Mouse (Mus musculus) monocyte, adult 5-6 weeks (primary cell): ENCODE data around the gene Oaz3. TPM values are rescaled to one million over a fixed set of nuclear protein-coding genes. Genes with fewer than 3 reads are reported as not detected.

Experiments used
- ATAC-seq: fragments of 153-309, 156-312 bp; replicated peaks from 2 replicates; pipeline ENCODE4 v1.8.0; 2017; ENCODE audit warnings: mild to moderate bottlenecking; ENCODE audit not compliant: low TSS enrichment, insufficient number of reproducible peaks, severe bottlenecking, poor library complexity, low FRiP score
- total RNA-seq: library from RNA; stranded (forward); fragments of 200-1000, 200-491, 200-594 nt; gene quantifications from 3 replicates; pipeline ENCODE4 v1.2.3, GENCODE M21; 2017

The Oaz3 gene
- total RNA-seq, 1 experiment from 2014 or later: not detected

DNA sequence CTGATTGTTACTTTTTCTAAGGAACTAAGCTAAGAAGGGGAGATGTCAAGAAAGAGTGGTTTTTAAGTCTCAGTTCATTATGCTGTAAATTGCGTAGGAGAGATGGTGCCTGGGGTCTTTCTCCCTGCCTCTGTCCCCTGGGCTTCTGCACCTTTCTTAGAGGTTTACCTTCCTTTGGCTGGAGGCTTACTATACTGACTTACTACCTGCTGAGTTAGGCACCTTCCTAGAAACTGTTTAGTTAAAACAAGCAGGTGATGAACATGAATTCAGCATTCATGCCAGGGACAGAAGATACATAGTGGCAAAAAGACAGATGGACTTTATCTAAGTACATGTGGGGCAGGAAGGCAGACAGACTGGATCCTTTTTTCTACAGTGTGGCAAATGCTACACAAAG lies 47.4 kb downstream of the Oaz3 start:
- no peak for ATAC-seq

GRCm38 (mm10) chr3:94393049-94393448 lies 50.7 kb downstream of the Oaz3 start:
- ATAC-seq: no peak

GRCm38 (mm10) chr3:94392128-94392527 lies 51.6 kb downstream of the Oaz3 start:
- no peak for ATAC-seq

- no peak for ATAC-seq
Measured at GRCm38 (mm10) chr3:94391001-94391400, 52.7 kb downstream of the Oaz3 start.

DNA sequence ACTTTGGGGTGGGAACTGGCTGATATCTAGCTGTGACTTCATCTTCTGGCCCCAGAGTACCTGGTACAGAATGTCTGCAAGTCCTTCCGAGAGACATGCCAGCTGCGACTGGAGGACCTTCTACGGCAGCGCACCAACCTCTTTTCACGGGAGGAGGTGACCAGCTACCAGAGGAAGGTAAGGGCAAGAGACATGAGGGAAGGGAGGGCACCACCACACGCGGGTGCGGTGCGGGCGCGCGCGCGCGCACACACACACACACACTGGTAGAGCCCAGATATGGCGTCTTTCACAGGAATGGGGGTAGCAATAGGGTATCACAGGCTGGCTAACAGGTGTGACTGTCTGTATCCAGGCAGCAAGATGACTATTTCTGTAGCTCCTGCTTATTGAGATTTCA lies 54.3 kb downstream of the Oaz3 start:
- no peak for ATAC-seq

DNA sequence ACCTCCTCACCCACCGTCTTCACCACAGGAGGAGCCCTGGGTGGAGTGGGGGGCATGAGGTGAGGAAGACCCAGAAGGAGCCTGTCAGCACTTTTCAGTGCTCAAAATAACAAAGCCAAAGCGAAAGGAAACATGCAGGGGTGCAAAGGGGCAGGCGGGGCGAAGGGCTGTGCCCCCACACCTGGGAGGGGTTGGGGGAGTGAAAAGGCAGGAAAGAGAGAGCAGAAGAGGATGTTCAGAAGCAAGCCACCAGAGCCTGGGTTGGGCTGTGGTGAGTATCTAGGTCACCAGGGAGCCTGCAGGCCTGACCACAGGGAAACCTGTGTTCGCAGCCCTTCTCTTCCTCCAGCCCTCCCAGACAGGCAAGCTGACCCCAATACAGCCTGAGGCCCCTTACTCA lies 55.7 kb downstream of the Oaz3 start:
- no peak for ATAC-seq

DNA sequence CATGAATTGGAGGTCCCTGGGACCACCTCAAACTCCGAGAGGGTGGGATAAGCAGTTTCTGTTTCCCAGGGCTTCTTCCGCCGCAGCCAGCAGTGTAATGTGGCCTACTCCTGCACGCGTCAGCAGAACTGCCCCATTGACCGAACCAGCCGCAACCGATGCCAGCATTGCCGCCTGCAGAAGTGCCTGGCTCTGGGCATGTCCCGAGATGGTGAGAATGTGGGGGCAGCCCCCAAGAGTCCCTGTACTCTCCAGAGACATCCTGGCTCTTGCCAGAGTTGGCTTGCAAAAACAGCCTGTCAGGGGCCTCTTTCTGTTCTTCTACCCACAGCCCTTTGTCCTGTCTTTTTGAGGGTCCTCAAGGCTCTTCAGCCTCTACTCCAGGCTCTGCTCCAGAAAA lies 56.3 kb downstream of the Oaz3 start:
- ATAC-seq: no peak

DNA sequence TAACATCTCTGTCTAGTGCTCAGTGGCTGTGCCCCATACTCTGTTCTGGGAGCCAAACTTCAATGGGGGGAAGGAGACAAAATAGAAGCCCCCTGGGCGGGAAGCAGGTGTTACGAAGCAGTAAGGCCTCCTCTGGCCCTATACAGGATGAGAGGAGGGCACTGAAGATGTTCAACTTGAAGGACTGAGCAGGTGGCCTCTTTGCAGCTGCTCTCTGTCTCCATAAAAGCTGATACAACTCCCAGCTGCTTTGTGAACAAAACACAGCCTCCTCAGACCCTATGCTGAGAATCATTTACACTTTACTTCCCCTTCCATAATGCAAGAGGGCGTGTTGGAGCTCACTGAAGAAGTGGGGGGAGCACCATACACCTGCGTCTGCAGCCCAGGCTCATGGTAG lies 57.0 kb downstream of the Oaz3 start:
- no peak for ATAC-seq

DNA sequence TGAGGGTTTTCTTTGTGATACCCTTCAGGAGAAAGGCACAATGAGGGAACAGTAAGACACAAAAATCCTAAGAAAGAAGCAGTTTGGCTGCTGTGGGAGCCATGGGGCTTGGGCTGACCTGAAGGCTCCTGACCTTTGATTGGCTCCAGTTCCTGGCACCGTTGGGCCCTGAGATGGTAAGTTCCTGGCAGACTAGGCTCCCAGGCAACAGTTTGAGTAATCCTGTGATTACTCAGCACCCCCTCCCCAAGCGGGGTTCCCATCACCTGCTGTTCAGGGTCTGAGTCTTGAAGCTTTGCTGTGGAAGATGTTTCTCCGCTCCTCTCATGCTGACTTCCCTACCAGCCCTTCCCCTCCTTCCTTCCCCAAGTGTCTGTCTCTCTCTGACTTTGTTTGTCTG lies 60.2 kb downstream of the Oaz3 start:
- ATAC-seq: no peak

Other genes with a start within 250 kb of the Oaz3 start
- gene Gm5286, start 247.2 kb downstream of the Oaz3 start, total RNA-seq: not detected in 3 replicates
- not detected in 3 replicates for gene Gm4778, start 179.9 kb downstream of the Oaz3 start, total RNA-seq
- gene Them4, start 133.8 kb downstream of the Oaz3 start, total RNA-seq: 1.9 to 5.4 TPM (median 3.7 TPM) in 3 replicates
- not detected in 3 replicates for gene Them5, start 101.8 kb downstream of the Oaz3 start, total RNA-seq
- gene C2cd4d, start 81.5 kb downstream of the Oaz3 start, total RNA-seq: not detected in 3 replicates
- 0.38 TPM in 1 of 3 replicates, not detected in the others for gene Rorc, start 71.1 kb downstream of the Oaz3 start, total RNA-seq
- not detected in 3 replicates for gene Lingo4, start 45.4 kb downstream of the Oaz3 start, total RNA-seq
- gene Tdrkh, start 30.6 kb downstream of the Oaz3 start, total RNA-seq: 1.2 to 4.4 TPM (median 2.8 TPM) in 3 replicates
- gene Mrpl9, start 597 bp downstream of the Oaz3 start, total RNA-seq: 54.6 to 77.8 TPM (median 70.4 TPM) in 3 replicates
- gene Celf3, start 34.4 kb upstream of the Oaz3 start, total RNA-seq: 0.19 TPM in 1 of 3 replicates, not detected in the others
- 1.8 to 2.2 TPM in 2 of 3 replicates, not detected in the other for gene Riiad1, start 36.4 kb upstream of the Oaz3 start, total RNA-seq
- gene Snx27, start 138.8 kb upstream of the Oaz3 start, total RNA-seq: 28.7 to 47.9 TPM (median 47.5 TPM) in 3 replicates
- not detected in 3 replicates for gene Gm10972, start 199.2 kb upstream of the Oaz3 start, total RNA-seq
- 1.8 to 6.3 TPM (median 4.6 TPM) in 3 replicates for gene Tuft1, start 215.0 kb upstream of the Oaz3 start, total RNA-seq
- gene Selenbp2, start 249.6 kb upstream of the Oaz3 start, total RNA-seq: not detected in 3 replicates